Mouse (Mus musculus) hindbrain, embryonic 16.5 days (tissue): ENCODE measurements around the gene Wnt5b. TPM values are rescaled to one million over a fixed set of nuclear protein-coding genes. Genes with fewer than 3 reads are reported as not detected.
A peak's percentile ranks its signal among the peaks of the same experiment; 100 is the strongest.

ENCODE experiments used
- ATAC-seq: fragments of 200-750 bp; cut with Nextera tagmentation; 2 replicates; pipeline ENCODE4 v1.8.0; 2017; ENCODE audit warnings: moderate TSS enrichment, moderate library complexity
- H3K27ac ChIP-seq: fragments of 300-500 bp; sonication (generic); 2 replicates; pipeline ENCODE4 v1.5.1; 2014; ENCODE audit warnings: low read depth, mild to moderate bottlenecking, control low read depth, low read length, moderate library complexity
- H3K27me3 ChIP-seq: fragments of 300-500 bp; sonication (generic); replicated peaks from 2 replicates; pipeline ENCODE4 v1.6.1; 2014; ENCODE audit warnings: low read length; ENCODE audit not compliant: control insufficient read depth, insufficient read depth
- H3K36me3 ChIP-seq: fragments of 300-500 bp; sonication (generic); 2 replicates; pipeline ENCODE4 v1.6.1; 2014; ENCODE audit warnings: mild to moderate bottlenecking, low read length, moderate library complexity, mixed read lengths; ENCODE audit not compliant: control insufficient read depth, insufficient read depth
- H3K4me1 ChIP-seq: fragments of 300-500 bp; sonication (generic); 2 replicates; pipeline ENCODE4 v1.6.1; 2014; ENCODE audit warnings: low read depth, low read length; ENCODE audit not compliant: control insufficient read depth, insufficient read depth
- H3K4me2 ChIP-seq: fragments of 300-500 bp; sonication (generic); 2 replicates; pipeline ENCODE4 v1.6.1; 2014; ENCODE audit warnings: mild to moderate bottlenecking, low read length, control low read depth, moderate library complexity
- H3K4me3 ChIP-seq: fragments of 300-500 bp; sonication (generic); 2 replicates; pipeline ENCODE4 v1.5.1; 2014; ENCODE audit warnings: mild to moderate bottlenecking, low read length, control low read depth, moderate library complexity
- H3K9ac ChIP-seq: fragments of 300-500 bp; sonication (generic); 2 replicates; pipeline ENCODE4 v1.6.1; 2014; ENCODE audit warnings: low read depth, mild to moderate bottlenecking, control low read depth, low read length, moderate library complexity
- H3K9me3 ChIP-seq: fragments of 300-500 bp; sonication (generic); 2 replicates; pipeline ENCODE4 v1.6.1; 2014; ENCODE audit warnings: mild to moderate bottlenecking, low read length, moderate library complexity; ENCODE audit not compliant: control insufficient read depth
- WGBS: fragments of 180-500 bp; shearing (Covaris S2); extraction: QIAGEN DNeasy Blood & Tissue Kit; methylation state at CpG from one replicate; pipeline ENCODE4 v1.1.7; 2014; 5-methylcytosine and 5-hydroxymethylcytosine counted together
- polyA plus RNA-seq: library from polyadenylated mRNA; unstranded; fragments of >200 nt; fragmentation: Nextera tagmentation; extraction: Ambion mirVana; gene quantifications from 2 replicates; pipeline ENCODE4 v1.2.1, GENCODE M21; 2015

Wnt5b gene
- polyA plus RNA-seq, 1 experiment from 2014 or later: 4.1 TPM

- Histone ChIP-seq H3K4me1 (no peaks in the 10 kb centered on the region), H3K4me2 (no peak overlapping the region), H3K36me3 (no peaks in the 10 kb centered on the region), H3K4me3 (no peak overlapping the region), H3K9me3 (no peaks in the 10 kb centered on the region), H3K27me3 (no peaks in the 10 kb centered on the region), H3K27ac (no peak overlapping the region), H3K9ac (no peak overlapping the region)
- no peak for ATAC-seq
- 92% methylated on average over 3 of the region's 3 CpGs for WGBS
Observed at GRCm38 (mm10) chr6:119399371-119399770, 144.8 kb downstream of the Wnt5b start.

DNA sequence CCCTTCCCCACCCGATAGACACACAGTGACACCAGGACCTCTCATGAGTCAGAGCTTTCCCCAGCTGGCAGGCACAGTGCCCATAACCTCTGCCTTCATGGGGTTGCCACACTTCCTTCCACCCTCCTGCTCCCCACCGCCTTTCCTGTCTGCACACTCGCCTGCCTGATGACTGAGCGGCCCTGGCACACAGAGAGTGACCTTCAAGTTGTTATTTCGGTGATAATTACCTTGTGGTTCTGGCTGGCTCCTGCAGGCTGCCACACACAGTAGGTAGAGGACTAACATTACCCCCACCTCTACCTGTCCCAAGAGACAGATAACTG, 147.9 kb downstream of the Wnt5b start:
- Histone ChIP-seq H3K9ac (no peak overlapping the region), H3K4me1 (no peaks in the 10 kb centered on the region), H3K4me3 (no peak overlapping the region), H3K36me3 (no peaks in the 10 kb centered on the region), H3K27me3 (no peaks in the 10 kb centered on the region), H3K4me2 (no peak overlapping the region), H3K9me3 (no peaks in the 10 kb centered on the region), H3K27ac (no peak overlapping the region)
- WGBS: 80% methylated on average over 5 of the region's 5 CpGs
- no peak for ATAC-seq

- 87% methylated on average over 14 of the region's 14 CpGs for WGBS
- ATAC-seq: no peak
- no peak overlapping the region for H3K27ac ChIP-seq
Observed at GRCm38 (mm10) chr6:119395421-119396308, 148.5 kb downstream of the Wnt5b start.

DNA sequence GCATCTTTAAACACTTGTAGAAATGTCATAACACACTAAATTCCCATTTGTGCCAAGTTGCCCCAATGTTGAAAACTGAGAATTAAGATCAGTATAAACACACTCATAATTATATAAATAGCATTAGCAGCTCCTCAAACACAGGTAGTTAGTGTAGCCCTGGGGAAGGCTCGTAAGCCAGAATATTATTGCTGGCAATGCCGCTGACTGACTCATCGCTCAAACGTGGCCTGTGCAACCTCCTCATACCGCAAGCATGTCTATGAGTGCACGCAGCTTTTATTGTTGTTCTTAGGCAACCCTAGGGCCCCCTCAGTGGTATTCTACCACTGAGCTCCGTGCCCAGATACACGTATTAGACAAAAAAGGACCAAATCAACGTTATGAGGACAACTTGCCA, 151.3 kb downstream of the Wnt5b start:
- no peak for ATAC-seq
- 82% methylated on average over 9 of the region's 9 CpGs for WGBS
- Histone ChIP-seq H3K4me3 (no peak overlapping the region), H3K27ac (no peak overlapping the region), H3K9ac (no peak overlapping the region), H3K4me2 (no peak overlapping the region), H3K27me3 (no peaks in the 10 kb centered on the region), H3K9me3 (no peaks in the 10 kb centered on the region), H3K36me3 (no peaks in the 10 kb centered on the region), H3K4me1 (peaks cover 5% of the 10 kb centered on the region)

More at GRCm38 (mm10) chr6:119395421-119396308, 148.5 kb downstream of the Wnt5b start:
- H3K36me3 ChIP-seq: no peaks in the 10 kb centered on the region
- H3K27me3 ChIP-seq: no peaks in the 10 kb centered on the region
- H3K9ac ChIP-seq: no peak overlapping the region
- H3K4me2 ChIP-seq: no peak overlapping the region
- no peak overlapping the region for H3K4me3 ChIP-seq
- H3K9me3 ChIP-seq: no peaks in the 10 kb centered on the region
- H3K4me1 ChIP-seq: no peaks in the 10 kb centered on the region

GRCm38 (mm10) chr6:119390728-119391127, 153.4 kb downstream of the Wnt5b start:
- H3K9me3 ChIP-seq: no peaks in the 10 kb centered on the region
- H3K27me3 ChIP-seq: no peaks in the 10 kb centered on the region
- no peak overlapping the region for H3K4me3 ChIP-seq
- no peaks in the 10 kb centered on the region for H3K36me3 ChIP-seq
- H3K4me2 ChIP-seq: no peak overlapping the region
- H3K27ac ChIP-seq: no peak overlapping the region
- H3K4me1 ChIP-seq: peaks cover 15% of the 10 kb centered on the region
- H3K9ac ChIP-seq: no peak overlapping the region
- no peak for ATAC-seq
- WGBS: 91% methylated on average over 4 of the region's 4 CpGs

DNA sequence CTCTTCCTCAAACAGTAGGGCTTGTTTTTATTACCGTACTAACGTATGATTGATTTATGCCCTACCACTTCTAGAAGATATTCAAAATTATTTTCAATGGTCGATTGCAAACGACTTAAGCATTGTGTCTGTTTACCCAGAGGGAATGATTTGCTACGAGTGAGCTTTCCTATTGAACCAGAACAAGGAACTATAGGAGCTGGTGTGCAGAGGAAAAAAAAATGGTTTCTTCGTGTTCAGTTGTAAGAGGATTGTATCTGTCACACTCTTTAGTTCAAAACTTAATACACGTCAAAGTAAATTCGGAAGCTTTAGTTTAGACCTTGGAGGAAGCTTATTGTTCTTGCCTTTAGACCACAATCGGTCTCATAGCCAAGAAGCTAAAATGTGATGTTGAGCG, 155.1 kb downstream of the Wnt5b start:
- no peaks in the 10 kb centered on the region for H3K27me3 ChIP-seq
- peak overlapping the region; percentile 79 for H3K4me3 ChIP-seq
- H3K4me2 ChIP-seq: peak overlapping the region; percentile 51
- no peaks in the 10 kb centered on the region for H3K9me3 ChIP-seq
- H3K4me1 ChIP-seq: peaks cover 15% of the 10 kb centered on the region
- H3K36me3 ChIP-seq: no peaks in the 10 kb centered on the region
- 21% methylated on average over 10 of the region's 10 CpGs for WGBS
- peak; percentile 10; the same call in 1 of the 2 replicates for ATAC-seq
- peak overlapping the region; percentile 68 for H3K9ac ChIP-seq
- peak overlapping the region; percentile 82 for H3K27ac ChIP-seq

DNA sequence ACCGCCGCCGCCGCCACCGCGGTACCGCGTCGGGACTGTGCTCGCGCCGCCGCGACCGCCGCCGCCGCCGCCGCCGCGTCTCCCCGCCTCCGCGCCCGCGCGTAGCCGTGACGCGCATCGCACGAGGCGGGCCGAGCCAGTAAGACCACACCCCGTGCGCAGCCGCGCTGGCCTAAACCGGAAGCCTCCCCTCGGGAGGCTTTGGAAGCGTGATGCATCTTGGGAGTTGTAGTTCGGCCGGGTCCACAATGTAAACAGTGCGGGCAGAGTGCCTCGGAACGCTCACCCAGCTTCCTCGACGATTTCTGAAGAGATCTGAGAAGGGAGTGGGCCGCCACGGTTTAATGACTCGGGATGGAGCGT, 155.5 kb downstream of the Wnt5b start:
- Histone ChIP-seq H3K9ac (peak overlapping the region; percentile 88), H3K27me3 (no peaks in the 10 kb centered on the region), H3K4me1 (peaks cover 15% of the 10 kb centered on the region), H3K9me3 (no peaks in the 10 kb centered on the region), H3K27ac (peak overlapping the region; percentile 93), H3K4me3 (peak overlapping the region; percentile 79), H3K36me3 (no peaks in the 10 kb centered on the region), H3K4me2 (peak overlapping the region; percentile 51)
- WGBS: under 1% methylated on average over 34 of the region's 53 CpGs
- peak; percentile 99 for ATAC-seq

DNA sequence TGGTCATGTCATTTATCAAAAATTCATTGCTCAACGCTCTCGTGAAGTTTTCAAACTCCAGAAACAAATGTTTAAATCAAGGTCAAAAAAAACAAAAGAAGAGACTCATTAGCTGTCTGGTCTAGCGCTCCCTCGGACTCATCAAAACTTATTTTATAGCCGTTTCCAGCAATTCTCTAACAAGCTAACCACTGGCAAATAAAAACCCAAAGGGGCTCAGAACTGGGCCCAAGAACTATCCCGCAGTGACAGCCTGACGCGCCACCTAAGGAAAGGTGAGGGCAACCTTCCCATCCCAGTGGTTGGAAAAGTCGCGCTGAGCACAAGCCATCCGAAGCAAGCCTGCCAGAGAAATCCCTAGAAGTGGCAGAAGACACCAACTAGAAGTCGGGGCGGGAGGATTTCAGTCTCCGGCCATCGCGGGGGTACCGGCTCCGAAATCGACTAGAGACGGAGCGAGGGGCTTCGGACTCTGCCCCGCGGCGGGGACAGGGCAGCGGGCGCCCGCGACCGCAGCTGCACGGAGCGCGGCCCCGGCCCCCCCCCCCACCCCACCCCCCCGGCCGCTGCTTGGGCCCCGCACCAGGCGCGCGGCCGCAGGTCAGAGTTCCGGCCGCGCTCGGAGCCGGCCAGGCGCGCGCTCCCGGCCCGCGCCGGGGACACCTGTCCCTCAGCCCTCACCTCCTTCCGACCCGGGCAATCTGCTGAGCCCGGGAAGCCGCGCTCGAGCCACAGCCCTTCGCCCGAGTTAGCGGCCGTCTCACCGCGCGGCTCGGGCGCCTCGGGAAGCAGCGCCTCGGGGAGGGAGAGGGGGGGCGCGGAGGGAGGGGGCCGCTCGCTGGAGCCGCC, 156.1 kb downstream of the Wnt5b start:
- peak overlapping the region; percentile 93 for H3K27ac ChIP-seq
- no peaks in the 10 kb centered on the region for H3K27me3 ChIP-seq
- WGBS: under 1% methylated on average over 44 of the region's 76 CpGs
- no peaks in the 10 kb centered on the region for H3K36me3 ChIP-seq
- ATAC-seq: peak; percentile 85
- H3K4me2 ChIP-seq: peak overlapping the region; percentile 88
- no peaks in the 10 kb centered on the region for H3K9me3 ChIP-seq
- peaks cover 15% of the 10 kb centered on the region for H3K4me1 ChIP-seq
- H3K4me3 ChIP-seq: peak overlapping the region; percentile 79
- peak overlapping the region; percentile 88 for H3K9ac ChIP-seq

GRCm38 (mm10) chr6:119386821-119387220, 157.3 kb downstream of the Wnt5b start:
- no peak overlapping the region for H3K9ac ChIP-seq
- no peak overlapping the region for H3K4me3 ChIP-seq
- no peaks in the 10 kb centered on the region for H3K9me3 ChIP-seq
- 81% methylated on average over 1 of the region's 1 CpGs for WGBS
- H3K4me2 ChIP-seq: peak overlapping the region; percentile 88; the same call in 1 of the 2 replicates
- peaks cover 15% of the 10 kb centered on the region for H3K4me1 ChIP-seq
- ATAC-seq: no peak
- H3K27ac ChIP-seq: no peak overlapping the region
- H3K27me3 ChIP-seq: no peaks in the 10 kb centered on the region
- no peaks in the 10 kb centered on the region for H3K36me3 ChIP-seq
